Mouse (Mus musculus): Measurements from ENCODE around the gene Gm10644. TPM values are rescaled to one million over a fixed set of nuclear protein-coding genes. Genes with fewer than 3 reads are reported as not detected.
A peak's percentile ranks its signal among the peaks of the same experiment; 100 is the strongest.
"Not testable (repeated sequence)": the region's sequence is repeated elsewhere in the genome, so short reads cannot be mapped to it uniquely, and the experiment has no call there.

Gene Gm10644
- total RNA-seq (2021) = under 1 TPM; 0.24 to 0.26 TPM
- long read RNA-seq, experiment 1, partial matches to known transcripts = 0 of 1 reads
- long read RNA-seq, experiment 1, other reads (novel, unspliced or antisense) = 1 of 1 reads
- long read RNA-seq, experiment 2, partial matches to known transcripts = 0 of 3 reads
- long read RNA-seq, experiment 2, other reads (novel, unspliced or antisense) = 3 of 3 reads

DNA sequence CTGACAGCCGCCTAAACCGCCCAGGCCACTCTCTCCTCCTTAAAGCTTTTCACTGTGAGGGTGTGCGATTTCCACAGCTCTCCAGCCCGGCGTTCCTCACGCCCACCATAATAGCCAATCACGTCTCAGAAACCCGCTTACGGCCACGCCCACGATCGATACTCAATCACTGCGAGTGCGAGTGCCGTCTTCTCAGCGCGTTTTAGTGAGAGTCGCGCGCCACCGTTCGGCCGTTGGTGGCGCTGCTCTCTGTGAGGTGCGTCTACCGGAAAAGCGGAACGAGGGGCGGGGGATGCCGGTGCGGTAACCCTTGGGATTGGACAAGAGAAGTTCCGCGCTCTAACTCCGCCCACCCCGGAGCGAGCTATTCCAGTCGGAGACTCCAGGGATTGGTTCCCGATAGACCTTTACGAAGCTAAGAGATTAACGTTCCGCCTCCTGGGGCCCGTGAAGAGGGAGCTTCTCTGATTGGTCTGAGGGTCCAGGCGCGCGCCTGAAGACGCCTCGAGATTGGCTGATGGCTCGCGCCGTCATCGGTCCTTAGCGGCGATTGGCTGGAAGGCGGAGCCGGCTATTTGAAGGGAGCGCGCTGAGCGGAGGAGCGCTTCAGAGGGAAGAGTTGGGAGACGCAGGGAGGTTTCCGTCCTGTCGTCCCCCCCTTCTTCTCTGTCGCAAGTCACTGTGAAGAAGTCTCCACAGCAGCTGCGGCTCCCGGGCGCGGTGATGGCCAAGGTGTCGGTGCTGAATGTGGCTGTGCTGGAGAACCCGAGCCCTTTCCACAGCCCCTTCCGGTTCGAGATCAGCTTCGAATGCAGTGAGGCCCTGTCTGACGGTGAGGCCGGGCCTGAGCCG, at the start of gene Gm10644, which contains the start of gene Asf1b:
Gene Gm10644 (minus strand): TSS at position 100 of the 852 bp plus-strand sequence.
Gene Asf1b (plus strand): TSS at position 402 of the 852 bp plus-strand sequence.
- peak; percentile 98 for DNase-seq

DNA sequence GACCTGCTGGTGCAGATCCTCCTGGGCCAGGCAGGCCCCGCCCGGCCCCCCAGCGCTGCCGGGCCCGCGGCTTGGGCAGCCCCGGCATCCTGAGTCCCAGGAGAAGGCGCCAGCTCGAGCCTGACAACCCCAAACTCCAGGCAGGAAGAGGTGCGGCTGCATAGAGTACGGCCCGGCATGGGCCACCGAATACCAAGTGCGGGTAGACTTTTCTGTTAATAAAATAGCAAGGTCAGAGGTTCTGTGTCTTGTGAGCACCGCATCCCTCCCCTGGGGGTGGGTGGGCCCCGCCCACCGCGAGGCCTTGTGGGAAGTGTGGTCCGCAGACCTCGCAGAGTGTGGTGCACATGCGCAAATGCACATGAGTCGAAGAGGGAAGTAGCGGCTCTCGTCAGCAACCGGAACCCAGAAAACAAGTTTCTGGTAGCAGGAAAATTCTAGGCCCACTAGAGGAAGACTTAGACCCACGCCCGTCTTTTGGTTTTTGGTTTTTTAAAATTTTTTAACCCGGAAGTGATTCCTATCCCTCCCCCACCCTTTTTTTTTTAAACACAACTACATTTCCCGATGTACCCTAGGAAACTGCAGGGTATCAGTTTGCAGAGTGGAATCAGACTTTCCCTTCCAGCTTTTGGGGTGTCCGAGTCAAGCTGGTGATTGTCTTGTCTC, 49.7 kb upstream of the Gm10644 start:
- DNase-seq = peak; percentile 96

DNA sequence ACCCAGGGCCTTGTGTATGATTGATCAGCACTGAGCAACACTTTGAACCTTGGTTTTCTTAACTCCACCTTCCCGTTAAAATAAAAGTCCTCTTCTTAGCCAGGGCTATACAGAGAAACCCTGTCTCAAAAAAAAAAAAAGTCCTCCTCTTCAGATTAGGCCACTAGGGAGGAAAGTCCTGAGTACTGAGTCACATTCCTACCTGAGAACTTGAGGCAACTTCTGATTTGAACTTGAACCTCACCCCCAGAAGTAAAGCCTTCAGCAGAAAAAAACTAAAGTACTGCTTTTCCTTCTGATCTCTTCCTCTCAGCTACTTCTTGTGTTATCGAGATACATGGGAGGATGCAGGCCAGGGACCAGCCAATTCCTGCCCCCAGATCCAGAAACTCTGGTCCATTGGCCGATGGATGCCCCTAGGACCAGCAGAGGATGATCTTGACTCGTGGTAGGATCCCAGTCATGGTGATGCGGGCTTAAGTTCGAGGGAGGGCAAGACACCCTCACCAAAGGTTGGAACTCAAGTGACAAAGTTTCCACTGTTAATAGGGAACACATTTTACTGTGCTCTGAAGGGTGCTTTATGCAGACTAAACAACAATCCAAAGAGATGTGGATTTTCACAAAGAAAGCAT, 48.7 kb upstream of the Gm10644 start:
- no peak for DNase-seq

DNA sequence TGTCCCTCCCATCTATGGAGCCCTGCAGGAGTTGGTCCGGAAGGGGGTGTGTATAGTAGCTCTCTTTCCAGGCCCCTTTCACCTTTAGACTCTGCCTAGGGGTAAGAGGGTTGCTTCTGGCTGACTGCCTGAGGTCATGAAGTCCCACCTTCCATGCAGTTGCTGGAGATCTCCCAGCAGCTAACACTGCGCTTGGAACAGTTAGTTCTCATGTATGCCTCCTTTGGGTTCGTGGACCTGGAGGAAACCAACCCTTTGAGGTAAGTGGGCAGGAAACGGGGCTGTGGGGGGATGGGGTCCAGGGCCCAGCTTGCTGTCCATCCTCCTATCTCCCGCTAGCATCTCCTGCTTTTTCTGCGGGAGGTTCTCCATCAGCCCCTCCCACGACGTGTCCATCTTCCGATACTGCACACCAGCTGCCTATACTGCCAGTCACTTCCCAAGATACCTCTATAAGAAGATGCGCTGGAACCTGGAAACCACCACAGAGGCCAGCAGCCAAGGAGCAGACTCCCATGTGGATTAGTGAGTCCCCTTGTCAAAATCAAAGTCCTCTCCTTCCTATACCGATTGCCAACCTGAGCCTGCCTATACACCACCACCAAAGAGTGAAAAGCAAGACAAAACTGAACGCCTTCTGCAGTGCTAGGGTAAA, 48.1 kb upstream of the Gm10644 start:
- DNase-seq = no peak

DNA sequence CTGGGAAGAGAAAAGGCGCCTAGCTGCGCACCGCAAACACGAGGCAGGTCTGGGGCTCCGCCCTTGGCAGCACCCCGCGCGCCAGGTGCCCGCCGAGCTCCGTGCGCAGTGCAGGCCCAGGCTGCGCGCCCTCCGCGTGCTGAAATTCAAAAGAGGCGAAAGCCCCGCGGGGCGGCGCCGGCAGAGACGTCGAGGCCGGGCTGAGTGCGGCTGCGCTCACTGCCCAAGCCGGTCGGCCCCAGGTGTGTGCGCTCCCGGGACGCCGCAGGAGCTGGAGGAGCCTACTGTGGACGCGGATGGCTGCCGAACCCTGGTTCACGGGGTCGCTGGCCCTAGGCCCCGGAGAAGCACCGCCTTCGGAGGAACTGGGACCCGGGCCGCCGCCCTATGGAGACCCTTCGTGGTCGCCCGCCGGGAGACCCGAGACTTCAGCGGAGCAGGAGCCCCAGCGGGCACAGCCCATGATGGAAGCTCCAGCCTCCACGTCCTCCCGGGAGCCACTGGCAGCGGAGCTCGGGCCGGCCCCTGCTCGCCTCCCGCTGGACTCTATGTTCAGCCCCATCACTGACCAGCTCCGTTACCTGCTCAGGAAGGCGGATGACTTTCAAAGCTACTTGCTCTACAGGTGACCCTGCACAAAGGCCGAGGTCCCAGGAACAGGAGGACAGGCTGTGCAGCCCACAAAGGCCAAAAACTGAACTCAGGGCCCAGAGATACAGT, 46.4 kb upstream of the Gm10644 start, which contains the start of gene 1700067K01Rik:
Gene 1700067K01Rik (plus strand): TSS at position 222 of the 720 bp plus-strand sequence.
- DNase-seq = no peak

DNA sequence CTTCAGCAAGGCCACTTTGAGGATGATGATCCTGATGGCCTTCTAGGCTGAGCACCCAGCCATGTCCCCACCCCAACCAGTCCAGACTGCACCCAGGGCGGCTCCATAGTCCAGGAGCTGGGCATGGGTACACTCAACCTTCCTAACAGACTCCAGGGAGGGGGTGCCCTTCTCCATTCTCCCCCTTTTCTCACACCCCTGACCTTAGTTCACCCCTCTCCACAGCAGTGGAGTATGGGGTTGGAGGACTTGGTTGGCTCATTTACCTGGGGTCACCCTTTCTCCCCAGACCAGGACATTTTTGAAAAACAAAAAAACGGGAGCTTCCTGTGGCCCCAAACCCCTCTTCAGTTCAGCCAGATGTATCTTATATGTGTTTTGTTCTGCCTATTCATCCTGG, 44.8 kb upstream of the Gm10644 start:
- DNase-seq = no peak

DNA sequence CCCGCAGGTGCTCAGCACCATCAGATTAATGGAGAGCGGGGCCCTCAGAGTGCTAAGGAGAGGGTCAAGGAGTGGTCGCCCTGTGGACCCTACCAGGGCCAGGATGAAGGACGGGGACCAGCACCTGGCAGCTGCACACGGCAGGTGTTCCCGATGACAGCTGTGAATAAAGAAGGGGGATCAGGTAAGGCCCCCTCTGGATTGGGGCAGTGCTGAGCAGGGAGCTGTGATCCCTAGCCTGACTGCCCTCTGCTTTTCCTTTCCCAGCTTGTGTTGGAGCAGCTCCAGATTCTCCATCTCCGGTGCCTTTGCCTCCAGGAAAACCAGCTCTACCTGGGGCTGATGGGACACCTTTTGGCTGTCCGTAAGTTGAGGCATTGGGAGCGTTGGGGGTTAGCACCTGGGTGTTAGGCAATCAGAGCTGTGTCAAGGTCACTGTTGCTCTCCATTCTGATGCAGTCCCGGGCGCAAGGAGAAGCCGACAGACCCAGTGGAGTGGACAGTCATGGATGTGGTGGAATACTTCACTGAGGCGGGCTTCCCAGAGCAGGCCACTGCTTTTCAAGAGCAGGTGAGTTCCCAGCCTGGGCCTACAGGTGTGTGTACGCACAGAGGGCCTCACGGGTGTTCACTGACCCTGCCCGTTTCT, 44.2 kb upstream of the Gm10644 start:
- no peak for DNase-seq

DNA sequence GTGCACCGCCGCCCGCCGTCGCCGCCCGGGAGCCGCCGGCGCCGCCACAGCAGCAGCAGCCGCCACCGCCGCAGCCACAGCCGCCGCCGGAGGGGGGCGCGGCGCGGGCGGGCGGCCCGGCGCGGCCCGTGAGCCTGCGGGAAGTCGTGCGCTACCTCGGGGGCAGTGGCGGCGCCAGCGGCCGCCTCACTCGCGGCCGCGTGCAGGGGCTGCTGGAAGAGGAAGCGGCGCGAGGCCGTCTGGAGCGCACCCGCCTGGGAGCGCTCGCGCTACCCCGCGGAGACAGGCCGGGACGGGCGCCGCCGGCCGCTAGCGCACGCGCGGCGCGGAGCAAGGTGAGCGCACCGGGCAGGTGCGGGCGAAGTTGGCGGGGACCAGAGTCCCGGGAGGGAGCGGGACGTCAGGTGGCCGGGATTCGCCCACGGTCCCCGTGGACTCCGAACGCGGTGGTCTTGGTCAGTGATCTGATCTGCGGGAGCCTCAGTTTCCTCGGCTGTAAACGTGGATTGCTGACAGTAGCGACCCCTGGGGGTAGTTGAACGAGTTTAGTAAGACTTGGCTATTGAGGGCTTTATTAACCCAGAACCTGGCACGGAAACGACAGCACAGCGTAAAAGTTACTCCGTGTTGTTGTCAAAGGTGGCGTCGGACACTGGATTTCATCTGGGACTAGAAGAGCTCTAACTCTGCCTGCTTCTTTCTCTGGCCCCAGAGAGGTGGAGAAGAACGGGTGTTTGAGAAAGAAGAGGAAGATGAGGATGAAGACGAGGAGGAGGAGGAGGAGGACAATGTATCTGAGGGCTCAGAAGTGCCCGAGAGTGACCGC, 43.4 kb upstream of the Gm10644 start:
- peak; percentile 53 for DNase-seq

DNA sequence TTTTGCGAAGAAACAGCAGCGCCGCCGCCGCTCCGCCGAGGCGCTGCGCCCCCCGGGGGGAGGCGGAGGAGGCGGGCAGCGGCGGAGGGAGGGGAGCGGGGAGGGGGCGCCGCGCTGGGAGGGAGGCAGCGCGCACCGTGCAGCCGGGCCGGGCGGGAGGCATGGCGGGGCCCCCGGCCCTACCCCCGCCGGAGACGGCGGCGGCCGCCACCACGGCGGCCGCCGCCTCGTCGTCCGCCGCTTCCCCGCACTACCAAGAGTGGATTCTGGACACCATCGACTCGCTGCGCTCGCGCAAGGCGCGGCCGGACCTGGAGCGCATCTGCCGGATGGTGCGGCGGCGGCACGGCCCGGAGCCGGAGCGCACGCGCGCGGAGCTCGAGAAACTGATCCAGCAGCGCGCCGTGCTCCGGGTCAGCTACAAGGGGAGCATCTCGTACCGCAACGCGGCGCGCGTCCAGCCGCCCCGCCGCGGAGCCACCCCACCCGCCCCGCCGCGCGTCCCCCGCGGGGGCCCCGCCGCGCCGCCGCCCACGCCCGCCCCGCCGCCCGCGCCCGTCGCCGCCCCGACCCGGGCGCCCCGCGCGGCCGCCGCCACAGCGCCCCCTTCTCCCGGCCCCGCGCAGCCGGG, 42.6 kb upstream of the Gm10644 start, which contains the start of gene Samd1:
Gene Samd1 (plus strand): TSS at position 162 of the 631 bp plus-strand sequence.
- DNase-seq = peak; percentile 57

DNA sequence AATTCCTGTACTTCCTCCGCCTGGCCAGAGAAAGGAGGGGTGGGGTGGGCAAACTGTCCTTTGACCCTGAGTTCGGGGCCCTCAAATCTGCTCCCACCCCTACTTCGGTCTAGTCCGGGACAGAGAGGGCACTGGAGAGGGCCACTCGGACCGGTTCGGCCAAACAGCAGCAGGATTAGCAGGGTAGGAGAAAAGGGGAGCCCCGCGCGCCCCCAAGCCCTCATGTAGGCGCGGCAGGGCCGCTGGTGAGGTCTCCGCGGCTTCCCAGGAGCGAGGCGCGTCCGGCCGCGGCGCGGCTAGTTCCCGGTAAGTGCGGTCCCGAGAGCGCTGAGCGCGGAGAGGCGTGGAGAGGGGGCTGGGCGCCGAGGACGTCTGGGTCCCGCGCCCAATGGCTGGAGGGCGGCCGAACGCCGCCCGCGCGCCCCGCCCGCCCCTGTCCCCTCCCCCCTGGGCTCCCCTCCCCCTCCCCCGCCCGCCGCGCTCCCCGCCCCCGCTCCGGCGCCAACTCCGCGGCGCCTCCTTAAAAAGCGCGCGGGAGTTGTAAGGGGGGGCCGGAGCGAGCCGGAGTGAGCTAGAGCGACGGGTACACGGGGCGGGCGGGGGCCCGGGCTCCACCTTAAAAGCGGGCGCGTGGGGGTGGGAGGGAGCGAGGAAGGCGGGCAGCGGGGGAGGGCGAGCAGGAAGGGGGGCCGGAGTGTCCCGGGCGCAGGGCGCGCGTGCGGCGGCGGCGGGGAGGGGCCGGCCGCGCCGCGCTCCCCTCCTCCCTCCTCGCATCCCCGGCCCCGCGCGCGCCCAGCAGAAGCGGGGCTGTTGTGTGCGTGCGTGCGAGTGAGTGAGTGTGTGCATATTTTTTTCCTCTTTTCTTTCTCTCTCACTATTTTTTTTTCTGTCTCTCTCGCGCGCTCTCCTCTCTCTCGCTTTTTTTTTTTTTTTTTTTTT, 41.8 kb upstream of the Gm10644 start:
- peak; percentile 96 for DNase-seq

DNA sequence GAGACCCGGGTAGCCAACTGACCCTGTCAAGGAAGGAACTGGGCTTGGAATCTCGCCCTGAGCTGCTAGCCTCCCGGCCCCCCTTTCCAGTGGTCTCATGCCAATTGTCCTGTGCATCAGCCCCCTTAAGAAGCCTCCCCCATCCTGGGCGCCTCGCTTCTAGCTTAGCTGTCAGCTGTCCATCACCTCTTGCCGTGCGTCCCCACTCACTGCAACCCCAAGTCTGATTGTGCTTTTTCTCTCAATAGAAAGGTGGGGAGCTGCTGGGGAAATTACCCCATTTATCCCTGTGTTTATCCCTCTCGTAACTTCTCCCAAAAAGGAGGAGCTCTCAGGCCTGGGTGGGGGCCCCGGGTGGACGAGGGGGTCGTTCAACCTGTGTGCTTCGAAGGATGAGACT, 41.0 kb upstream of the Gm10644 start:
- no peak for DNase-seq

DNA sequence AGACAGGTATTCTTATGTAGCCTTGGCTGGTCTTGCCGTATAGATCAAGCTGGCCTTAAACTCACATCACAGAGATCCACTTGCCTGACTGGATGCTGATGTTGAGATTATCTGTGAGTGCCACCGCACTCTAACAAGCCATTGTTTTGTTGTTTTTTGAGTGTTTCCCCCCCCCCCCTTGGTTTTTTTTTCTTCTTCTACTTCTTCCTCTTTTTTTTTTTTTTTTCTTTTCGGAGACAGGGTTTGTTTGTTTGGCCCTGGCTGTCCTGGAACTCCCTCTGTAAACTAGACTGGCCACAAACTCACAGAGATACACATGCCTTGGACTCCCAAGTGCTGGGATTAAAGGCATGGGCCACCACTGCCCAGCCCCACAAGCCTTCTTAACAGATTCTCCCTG, 39.0 kb upstream of the Gm10644 start:
- DNase-seq = no peak

DNA sequence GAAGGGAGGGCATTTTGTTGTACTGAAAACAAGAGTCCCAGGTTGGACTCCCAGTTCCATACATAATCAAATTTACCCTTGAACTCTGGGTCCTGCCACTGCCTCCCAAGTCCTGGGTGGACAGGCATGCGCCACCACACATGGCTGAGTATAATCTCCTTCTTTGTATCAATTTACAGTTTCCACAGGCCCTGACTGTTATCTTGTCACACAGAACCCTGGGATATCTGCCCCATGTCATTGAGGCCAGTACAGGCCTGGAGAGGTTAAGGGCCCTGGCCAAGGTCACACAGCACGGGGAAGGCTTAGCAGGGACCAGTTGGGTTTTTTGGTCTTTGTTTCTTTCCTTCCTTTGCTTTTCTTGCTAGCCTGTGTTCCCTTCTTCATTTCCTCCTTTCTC, 37.5 kb upstream of the Gm10644 start:
- DNase-seq = no peak

DNA sequence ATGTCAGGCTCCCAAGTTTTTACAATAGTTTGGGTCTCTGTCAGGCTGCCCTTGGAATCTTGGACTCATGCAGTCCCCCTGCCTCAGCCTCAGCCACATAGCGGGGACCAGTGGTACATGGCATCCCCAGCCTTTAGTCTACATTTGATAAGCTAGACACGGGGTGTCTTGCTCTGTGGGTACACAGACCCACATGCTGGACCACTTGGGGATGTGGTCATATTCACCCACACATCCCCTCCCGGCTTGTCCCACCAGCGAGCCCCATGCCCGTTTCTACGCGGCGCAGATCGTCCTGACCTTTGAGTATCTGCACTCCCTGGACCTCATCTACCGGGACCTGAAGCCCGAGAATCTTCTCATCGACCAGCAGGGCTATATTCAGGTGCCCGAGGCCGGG, 35.2 kb upstream of the Gm10644 start:
- no peak for DNase-seq

DNA sequence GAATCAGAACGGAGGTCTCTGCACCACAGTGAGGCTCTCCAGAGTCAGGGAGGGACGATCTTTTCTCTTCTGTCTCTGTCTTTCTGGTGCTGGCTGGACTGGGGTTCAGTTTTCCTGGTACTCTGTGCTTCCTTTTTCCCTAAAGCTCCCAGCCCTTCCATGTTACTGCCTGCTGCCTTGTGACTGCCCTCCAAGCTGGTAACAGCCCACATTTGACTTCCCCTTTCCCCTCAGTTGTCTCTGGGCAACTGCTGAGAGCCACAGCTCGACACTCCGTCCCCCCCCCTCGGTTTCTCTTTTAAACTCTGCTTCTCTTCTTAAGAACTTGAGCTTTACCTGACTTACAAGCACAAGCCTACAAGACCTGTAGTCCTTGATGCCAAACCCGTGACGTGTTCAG, 34.2 kb upstream of the Gm10644 start:
- no peak for DNase-seq

DNA sequence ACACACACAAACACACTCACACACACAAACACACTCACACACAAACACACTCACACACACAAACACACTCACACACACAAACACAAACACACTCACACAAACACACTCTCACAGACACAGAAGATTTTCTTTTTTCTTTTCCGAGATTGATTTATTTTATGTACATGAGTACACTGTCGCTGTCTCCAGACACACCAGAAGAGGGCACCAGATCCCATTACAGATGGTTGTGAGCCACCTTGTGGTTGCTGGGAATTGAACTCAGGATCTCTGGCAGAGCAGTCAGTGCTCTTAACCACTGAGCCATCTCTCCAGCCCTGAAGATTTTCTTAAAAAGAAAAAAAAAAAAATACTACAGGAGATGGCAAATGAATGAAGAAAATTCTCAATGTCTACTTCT, 28.2 kb upstream of the Gm10644 start:
- not testable (repeated sequence) for DNase-seq

DNA sequence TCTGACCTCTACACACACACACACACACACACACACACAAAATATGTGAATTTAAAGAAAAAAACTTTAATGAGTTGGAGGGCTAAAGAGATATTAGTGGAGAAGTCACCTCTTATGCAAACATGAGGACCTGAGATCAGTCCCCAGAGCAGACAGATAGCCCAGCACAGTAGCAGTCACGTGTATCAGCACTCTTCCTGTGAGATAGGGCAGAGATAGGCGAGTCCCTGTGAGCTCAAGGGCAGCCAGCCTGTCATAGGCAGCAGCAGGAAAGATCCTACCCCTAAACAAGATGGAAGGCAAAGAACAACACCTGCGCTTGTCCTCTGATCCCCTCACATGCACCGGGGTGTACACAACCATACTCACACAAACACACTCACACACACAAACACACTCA, 27.4 kb upstream of the Gm10644 start:
- DNase-seq = no peak

DNA sequence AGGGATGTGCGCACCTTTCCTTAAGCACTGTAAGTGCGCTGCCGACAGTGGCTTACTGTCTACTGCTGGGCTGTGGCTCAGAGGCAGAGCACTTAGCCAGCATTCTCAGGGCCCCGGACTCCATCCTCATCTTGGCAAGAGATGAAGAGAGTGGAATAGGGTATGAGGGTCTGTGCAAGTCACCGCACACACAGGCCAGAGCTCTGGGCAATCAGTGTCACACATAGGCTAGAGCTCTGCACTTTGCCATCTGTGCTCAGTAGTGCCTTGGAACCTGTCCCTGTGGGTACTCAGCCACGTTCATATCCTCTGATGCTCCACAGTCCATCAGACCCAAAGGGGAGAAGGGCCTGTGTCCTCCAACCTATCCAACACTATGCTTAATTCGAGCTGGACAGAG, 26.5 kb upstream of the Gm10644 start:
- no peak for DNase-seq
